Mouse (Mus musculus): ENCODE measurements around the gene Orc5.

The Orc5 gene

GRCm38 (mm10) chr5:22550033-22550551, at the start of gene Orc5:
TSS of gene Orc5 (minus strand) at chr5:22550429.
- DNase-seq (ENCODE audit: low spot score): peak; percentile 91

- no peak for DNase-seq (ENCODE audit: low spot score)
Measured at GRCm38 (mm10) chr5:22596981-22597380, 46.8 kb upstream of the Orc5 start.

DNA sequence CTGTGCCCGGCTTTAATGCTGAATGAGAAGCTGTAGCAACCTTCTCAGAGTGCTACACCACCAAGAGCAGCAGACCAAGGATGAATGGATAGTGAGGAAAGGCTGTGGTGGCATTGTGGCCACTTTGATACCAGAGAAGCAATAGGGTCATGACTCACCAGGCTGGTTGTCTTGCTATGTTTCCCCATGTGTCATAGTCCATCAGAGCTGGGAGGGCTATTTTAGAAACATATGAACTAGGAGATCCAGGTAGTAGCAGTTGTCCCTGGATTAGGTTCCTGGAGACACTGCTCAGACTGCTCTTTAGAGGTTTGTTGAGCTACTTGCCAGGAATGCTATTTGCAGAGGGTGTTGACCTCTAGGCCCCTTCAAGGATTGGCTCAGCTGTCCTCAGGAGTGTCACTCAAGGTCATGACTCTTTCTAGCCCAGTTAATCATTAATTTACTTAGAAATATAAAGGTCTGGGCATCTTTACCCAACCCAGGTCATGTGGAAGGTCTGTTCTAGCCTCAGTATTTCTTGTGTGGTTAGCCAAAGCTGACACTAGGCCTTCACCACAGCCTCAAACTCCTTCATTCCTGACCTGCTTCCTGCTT, 39.2 kb upstream of the Orc5 start:
- peak; percentile 36 for DNase-seq (ENCODE audit: low spot score)

DNA sequence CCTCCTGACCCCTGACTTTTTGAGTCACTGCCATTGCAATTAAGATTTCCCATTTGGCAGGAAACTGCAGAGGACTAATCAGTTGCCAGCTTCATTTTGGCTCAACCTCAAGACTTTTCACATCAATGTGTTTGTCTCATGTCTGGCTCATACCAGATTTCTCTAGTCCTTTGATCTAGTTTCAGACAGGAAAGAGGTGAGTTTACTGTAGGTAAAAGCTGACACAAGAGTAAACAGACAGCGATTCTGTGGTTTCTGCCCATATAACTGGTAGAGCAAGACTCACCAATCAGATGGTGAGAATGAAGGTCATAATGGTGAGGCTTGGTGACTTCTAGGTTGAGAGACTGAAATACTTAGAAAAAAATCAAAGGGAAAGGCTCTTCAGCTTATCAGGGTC, 37.3 kb upstream of the Orc5 start:
- DNase-seq (ENCODE audit: low spot score): no peak

DNA sequence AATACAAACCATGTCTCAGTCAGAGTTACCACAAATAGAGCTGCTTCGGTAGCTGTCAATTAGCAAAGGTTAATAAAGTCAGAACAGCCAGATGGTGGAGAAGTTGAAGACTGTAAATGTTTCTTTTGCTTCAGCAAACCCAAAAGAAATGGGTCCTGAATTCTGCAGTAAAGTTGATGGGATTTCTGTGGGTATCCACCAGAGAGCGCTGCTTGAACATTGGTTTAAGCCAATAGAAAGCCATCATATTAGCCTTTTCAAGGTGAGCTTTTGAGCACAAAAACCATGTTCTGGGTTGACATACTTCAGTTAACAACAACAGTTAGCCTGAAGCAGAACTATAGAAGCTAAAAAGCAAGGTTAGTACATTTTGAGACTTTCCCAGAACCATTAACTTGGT, 34.3 kb upstream of the Orc5 start:
- no peak for DNase-seq (ENCODE audit: low spot score)

GRCm38 (mm10) chr5:22578011-22578410, 27.8 kb upstream of the Orc5 start:
- DNase-seq (ENCODE audit: low spot score): no peak

DNA sequence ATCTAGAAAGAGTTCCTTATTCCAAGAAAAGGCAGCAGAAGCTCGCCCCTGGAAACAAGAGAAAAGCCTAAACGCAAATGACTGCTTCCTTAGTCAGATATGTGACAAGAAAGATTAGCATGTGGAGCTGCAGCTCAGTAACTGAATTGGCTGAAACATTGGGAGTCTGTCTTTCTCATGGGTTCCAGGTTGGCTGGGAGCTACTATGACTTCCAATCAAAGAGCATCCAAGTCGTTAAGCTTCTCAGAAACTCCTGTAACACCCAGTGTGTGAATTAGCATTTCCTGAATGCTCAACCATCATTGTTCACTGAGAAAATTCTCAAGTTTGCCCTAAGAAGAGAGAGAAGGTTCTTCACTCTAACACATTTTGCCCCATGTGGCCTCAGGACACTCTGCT, 24.5 kb upstream of the Orc5 start:
- DNase-seq (ENCODE audit: low spot score): no peak

DNA sequence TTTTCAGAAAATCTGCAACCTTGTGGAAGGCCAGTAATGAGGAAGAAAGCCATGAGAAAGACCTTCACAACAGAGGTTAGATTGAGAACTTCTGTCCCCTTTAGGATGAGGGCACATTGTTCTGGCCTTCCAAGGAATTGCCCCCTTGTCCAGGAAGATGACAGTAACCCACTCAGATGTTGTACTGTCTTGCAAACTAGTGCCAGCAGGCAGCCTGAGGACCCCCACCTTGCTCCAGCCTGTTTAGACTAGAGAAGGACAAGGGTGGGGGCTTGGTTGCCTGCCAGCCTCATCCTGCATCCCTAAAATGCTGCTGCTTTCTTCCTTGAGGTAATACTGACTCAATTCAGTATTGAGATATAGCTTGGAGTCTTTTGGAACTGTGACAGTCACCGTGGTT, 23.9 kb upstream of the Orc5 start:
- DNase-seq (ENCODE audit: low spot score): no peak

- no peak for DNase-seq (ENCODE audit: low spot score)
Measured at GRCm38 (mm10) chr5:22573696-22574095, 23.5 kb upstream of the Orc5 start.

DNA sequence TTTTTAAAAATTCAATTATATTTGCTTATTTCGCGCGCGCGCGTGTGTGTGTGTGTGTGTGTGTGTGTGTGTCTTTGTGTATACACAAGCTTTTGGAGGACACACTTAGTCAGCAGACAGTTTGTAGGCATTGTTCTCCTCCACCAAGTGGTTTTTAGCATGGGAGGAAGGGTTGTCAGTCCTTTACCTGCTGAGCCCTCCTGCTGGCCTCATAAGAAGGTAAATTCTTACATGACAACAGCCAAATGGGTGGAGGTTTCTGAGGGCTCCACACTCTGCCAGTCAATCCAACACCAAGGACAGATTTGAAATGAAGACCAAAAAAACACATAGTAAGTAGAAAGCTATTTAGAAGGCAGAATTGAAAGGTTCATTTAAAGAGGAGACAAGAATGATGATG, 22.7 kb upstream of the Orc5 start:
- no peak for DNase-seq (ENCODE audit: low spot score)

DNA sequence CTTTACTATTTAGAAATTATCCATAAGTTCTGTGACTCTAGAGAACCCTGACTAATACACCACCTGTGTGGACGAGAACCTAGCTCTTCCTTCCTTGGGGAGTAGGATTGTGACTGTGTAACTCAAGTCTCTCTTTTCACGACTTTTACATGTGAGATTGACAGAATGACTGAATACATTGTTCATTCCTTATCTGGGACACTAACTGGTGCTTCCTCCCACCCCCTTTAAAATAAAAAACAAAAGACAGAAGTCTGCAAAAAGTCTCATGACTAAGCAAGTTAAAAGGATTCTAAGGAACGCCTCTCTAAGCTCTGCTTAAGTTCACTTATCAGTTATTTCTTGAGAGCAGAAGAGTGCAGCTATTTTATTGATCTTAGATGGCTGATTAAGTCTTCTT, 22.2 kb upstream of the Orc5 start:
- no peak for DNase-seq (ENCODE audit: low spot score)

- DNase-seq (ENCODE audit: low spot score): no peak
Measured at GRCm38 (mm10) chr5:22565708-22566107, 15.5 kb upstream of the Orc5 start.

DNA sequence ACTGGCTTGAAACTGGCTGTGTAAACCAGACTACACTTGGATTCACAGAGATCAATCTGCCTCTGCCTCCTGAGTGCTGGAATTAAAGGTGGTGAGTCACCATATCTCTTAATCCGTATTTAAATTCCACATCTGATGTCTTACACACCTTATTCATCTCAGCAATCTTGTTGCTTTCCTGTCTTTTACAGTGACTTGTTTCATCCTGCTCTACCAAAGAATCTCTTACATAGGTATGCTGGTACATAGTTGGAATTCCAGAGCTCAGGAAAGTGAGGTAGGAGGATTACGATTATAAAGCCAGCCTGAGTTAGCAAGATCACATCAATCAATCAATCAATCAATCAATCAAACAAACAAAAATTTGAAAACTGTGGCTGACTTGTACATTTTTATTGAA, 9.6 kb upstream of the Orc5 start:
- no peak for DNase-seq (ENCODE audit: low spot score)

- no peak for DNase-seq (ENCODE audit: low spot score)
Measured at GRCm38 (mm10) chr5:22557491-22558113, 7.4 kb upstream of the Orc5 start.

DNA sequence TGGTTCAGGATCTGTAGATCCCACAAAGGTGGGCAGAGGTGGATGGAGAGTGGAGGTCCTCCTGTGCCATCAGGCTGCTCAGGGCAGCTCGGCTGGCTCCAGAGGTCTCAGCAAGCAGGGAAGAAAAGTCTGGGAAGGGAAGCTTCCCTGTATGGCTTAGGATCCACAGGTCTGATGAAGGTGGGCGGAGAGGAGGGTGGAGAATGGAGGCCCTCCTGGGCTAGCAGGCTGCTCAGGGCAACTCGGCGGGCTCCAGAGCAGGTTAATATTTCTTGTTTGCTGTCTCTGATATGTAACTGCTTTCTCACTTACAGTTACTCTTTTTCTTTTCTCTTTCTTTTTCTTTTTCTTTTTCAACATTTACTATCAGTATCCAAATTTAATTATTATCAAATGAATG, 6.5 kb upstream of the Orc5 start:
- no peak for DNase-seq (ENCODE audit: low spot score)

DNA sequence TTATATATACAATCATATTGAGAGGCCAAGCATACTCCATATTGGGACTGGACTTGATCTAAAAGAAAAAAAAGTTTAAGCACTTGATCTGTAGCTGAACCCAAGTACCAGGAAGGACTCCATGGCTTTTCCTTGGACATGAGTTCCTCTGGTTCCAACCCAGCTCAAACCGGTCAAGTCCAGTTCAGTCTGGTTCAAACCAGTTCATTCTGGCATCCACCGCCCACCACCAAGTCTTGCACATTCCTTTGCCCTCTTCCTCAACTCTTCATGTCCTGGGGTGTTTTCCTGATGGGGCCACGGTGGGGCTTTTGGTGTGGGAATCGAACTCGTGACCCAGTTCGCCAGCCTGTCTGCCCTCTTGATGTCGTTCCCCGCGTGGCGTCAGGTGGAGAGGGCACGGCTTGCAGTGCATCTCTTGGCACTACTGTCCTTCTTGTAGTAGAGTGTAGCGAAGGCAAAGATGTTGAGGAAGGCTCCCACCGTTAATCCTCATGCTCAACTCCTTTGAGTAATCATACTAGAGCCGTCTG, 2.1 kb upstream of the Orc5 start:
- no peak for DNase-seq (ENCODE audit: low spot score)

GRCm38 (mm10) chr5:22549366-22550032, 730 bp downstream of the Orc5 start:
- DNase-seq (ENCODE audit: low spot score): no peak

DNA sequence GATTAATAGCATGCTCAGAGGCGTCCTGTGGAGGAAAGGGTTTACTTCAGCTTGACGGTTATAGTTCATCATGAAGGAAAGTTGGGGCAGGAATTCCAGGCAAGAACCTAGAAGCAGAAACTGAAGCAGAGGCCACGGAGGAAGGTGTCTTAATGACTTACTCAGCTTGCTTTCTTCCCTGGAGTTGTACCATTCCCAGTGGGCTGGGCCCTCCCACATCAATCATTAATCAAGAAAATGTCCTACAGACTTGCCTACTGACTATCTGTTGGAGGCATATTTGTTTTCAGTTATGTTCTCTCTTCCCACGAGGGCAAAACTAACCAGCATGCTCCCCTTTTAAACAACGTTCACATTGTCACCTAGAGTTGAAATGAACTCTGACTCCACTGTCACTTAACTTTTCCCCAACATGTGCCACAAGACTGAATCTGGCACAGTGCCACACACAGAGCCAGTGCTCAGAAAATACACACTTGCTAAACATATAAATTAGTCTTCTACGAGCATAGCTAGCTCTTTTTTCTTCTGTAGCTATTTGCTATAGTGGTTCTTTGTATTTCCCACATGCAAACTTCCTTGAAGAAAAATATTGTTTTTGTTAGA, 1.6 kb downstream of the Orc5 start:
- DNase-seq (ENCODE audit: low spot score): peak; percentile 42

DNA sequence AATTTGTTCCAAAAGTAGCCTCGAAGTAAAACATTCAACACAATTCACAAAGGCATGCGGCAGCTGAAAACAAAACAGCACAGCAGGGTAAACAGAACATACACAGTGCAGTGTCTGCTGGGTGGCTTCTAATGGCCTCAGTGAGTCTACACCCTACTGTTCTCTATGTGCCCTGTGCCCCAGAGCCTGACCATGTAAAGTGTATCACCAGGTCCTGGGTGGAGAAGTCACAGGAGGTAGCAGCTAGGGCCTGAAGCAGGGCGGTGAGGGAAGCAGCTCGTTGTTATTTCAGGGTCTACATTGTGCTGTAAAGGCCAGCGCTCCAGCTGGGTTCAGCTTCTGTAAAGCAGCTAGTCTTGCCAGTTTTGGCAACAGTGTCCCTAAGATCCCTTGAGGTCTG, 3.7 kb downstream of the Orc5 start:
- no peak for DNase-seq (ENCODE audit: low spot score)

GRCm38 (mm10) chr5:22545305-22545704, 4.9 kb downstream of the Orc5 start:
- DNase-seq (ENCODE audit: low spot score): no peak

- DNase-seq (ENCODE audit: low spot score): no peak
Measured at GRCm38 (mm10) chr5:22542676-22543075, 7.6 kb downstream of the Orc5 start.

DNA sequence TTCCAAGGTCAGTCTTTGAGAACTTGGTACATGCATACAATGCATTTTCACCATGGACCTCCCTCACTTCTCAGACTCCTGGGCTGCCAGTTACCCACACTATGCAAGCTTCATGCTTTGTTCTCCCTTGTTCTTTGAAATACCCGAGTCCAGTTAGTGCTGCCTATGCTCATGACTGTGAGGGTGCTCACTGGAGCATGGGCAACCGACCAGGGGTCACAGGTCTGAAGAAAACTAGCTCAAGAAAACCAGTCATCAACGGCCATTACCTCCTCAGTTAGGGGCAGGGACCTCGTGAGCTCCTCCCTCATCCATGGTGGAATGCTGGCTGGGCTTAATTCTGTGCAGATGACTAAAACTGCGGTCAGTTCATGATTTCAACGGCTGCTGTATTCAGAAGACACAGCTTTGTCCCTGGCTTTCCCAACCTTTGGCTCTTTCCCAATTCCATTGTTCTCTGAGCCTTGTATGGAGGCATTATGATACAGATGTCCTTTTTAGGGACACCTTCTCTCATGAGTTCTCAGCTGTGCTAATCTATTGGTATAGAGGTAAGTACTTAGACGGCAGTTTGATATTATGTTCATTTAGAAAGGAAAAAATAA, 11.1 kb downstream of the Orc5 start:
- DNase-seq (ENCODE audit: low spot score): no peak

Measured in yolk sac, embryonic 10.5 days (tissue).